ENCODE assay signal across 29 mouse cellular contexts in the genomic region with DNA sequence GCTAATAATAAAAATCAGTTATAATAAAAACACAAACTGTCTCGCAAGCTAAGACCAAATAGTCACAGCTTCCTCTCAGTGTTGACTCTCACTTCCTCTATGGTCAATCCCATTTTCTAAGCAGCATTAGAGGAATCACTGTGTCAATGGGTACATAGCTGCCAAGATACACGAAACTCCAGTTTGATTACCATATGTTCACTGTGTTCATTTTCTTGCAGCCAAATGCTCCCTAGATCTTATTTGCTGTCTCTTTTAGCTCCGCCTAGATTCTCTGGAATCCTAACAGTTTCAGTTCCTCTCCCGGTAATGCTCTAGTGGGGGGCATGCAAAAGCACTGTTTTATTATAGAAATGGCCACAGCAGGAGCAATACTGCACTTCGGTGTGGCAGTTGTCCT.
DNase-seq lines count a peak whose midpoint lies in the region; ATAC-seq and TF ChIP-seq lines count a peak whose summit lies in the region.
"Had no signal": no experiment of that assay in that cellular context is flagged by ENCODE, and none has a peak within 500 bp of the region (broad histone marks: within the 10 kb centered on the region; RNA-seq: fewer than 3 reads in every experiment).

No protein-coding gene starts in this region.

- no peak for TF ChIP-seq RAD21 in CH12.LX (IDR thresholded peaks at IDR 0.05; ENCODE audit: low read depth, low read length)

- no peaks in the 10 kb centered on the region for H3K79me2 ChIP-seq in CH12.LX (replicated peaks; ENCODE audit: control insufficient read depth, extremely low read depth, insufficient read depth, poor library complexity, severe bottlenecking)

- H3K27ac ChIP-seq in heart, embryonic 11.5 days (ENCODE audit: low read depth, low read length): no peak overlapping the region
- H3K27ac ChIP-seq in CH12.LX (ENCODE audit: insufficient read depth, low read depth): no peak overlapping the region
- H3K27ac ChIP-seq in forebrain, postnatal 0 days (ENCODE audit: low read depth, low read length): no peak overlapping the region
- H3K27ac ChIP-seq: embryonic facial prominence, embryonic 10.5 days; embryonic facial prominence, embryonic 15.5 days; gastrocnemius, adult 2 months; hindbrain, embryonic 10.5 days; kidney, embryonic 15.5 days; limb, embryonic 10.5 days; limb, embryonic 15.5 days; liver, embryonic 15.5 days; midbrain, embryonic 12.5 days; neural tube, embryonic 13.5 days had no signal

- no peak overlapping the region for H3K9ac ChIP-seq in heart, embryonic 11.5 days (ENCODE audit: low read depth, low read length)
- no peak overlapping the region for H3K9ac ChIP-seq in CH12.LX (ENCODE audit: insufficient read depth, low read depth)
- H3K9ac ChIP-seq in forebrain, postnatal 0 days: no peak overlapping the region
- H3K9ac ChIP-seq: embryonic facial prominence, embryonic 15.5 days; kidney, embryonic 15.5 days; limb, embryonic 15.5 days; liver, embryonic 15.5 days; lung, embryonic 14.5 days; midbrain, embryonic 12.5 days; neural tube, embryonic 13.5 days had no signal

- no peaks in the 10 kb centered on the region for H3K9me3 ChIP-seq in heart, embryonic 11.5 days (replicated peaks; ENCODE audit: control insufficient read depth, low read length)
- H3K9me3 ChIP-seq in CH12.LX (replicated peaks; ENCODE audit: low read length): no peaks in the 10 kb centered on the region
- no peaks in the 10 kb centered on the region for H3K9me3 ChIP-seq in forebrain, postnatal 0 days (ENCODE audit: low read length)
- H3K9me3 ChIP-seq: embryonic facial prominence, embryonic 10.5 days; embryonic facial prominence, embryonic 15.5 days; G1E; hindbrain, embryonic 10.5 days; kidney, embryonic 15.5 days; limb, embryonic 10.5 days; limb, embryonic 15.5 days; liver, embryonic 15.5 days; midbrain, embryonic 12.5 days; neural tube, embryonic 13.5 days had no signal

- H3K27me3 ChIP-seq in heart, embryonic 11.5 days (ENCODE audit: control insufficient read depth, insufficient read depth, low read length): no peaks in the 10 kb centered on the region
- H3K27me3 ChIP-seq in CH12.LX (replicated peaks): no peaks in the 10 kb centered on the region
- no peaks in the 10 kb centered on the region for H3K27me3 ChIP-seq in forebrain, postnatal 0 days (ENCODE audit: insufficient read depth, low read length)
- H3K27me3 ChIP-seq: embryonic facial prominence, embryonic 15.5 days; limb, embryonic 15.5 days; liver, embryonic 15.5 days; midbrain, embryonic 12.5 days; neural tube, embryonic 13.5 days had no signal

- no peak for TF ChIP-seq POLR2A in CH12.LX (IDR thresholded peaks at IDR 0.05; ENCODE audit: low read depth, low read length)

- H3K4me2 ChIP-seq in heart, embryonic 11.5 days: no peak overlapping the region
- peak overlapping the region; percentile 87 for H3K4me2 ChIP-seq in CH12.LX (ENCODE audit: insufficient read depth, low read depth, poor library complexity, severe bottlenecking)
- no peak overlapping the region for H3K4me2 ChIP-seq in forebrain, postnatal 0 days (ENCODE audit: low read depth)
- H3K4me2 ChIP-seq: embryonic facial prominence, embryonic 15.5 days; kidney, embryonic 15.5 days; limb, embryonic 15.5 days; liver, embryonic 15.5 days; lung, embryonic 14.5 days; midbrain, embryonic 12.5 days; neural tube, embryonic 13.5 days had no signal

- peak; percentile 78 for TF ChIP-seq EP300 in CH12.LX (IDR thresholded peaks at IDR 0.05; ENCODE audit: low read length)

- H3K4me3 ChIP-seq in heart, embryonic 11.5 days (ENCODE audit: low read depth, low read length): no peak overlapping the region
- H3K4me3 ChIP-seq in CH12.LX (replicated peaks in 1 of 3; ENCODE audit: low read depth in 2 of 3, low read length in 2 of 3, poor library complexity in 1 of 3): no peak overlapping the region
- no peak overlapping the region for H3K4me3 ChIP-seq in forebrain, postnatal 0 days (ENCODE audit: low read depth, low read length)
- H3K4me3 ChIP-seq: embryonic facial prominence, embryonic 10.5 days; embryonic facial prominence, embryonic 15.5 days; gastrocnemius, adult 2 months; hindbrain, embryonic 10.5 days; kidney, embryonic 15.5 days; limb, embryonic 10.5 days; limb, embryonic 15.5 days; liver, embryonic 15.5 days; midbrain, embryonic 12.5 days; neural tube, embryonic 13.5 days had no signal

- WGBS in heart, embryonic 11.5 days (ENCODE audit: insufficient replicate concordance): 81% methylated on average over 5 of the region's 5 CpGs
- WGBS in forebrain, postnatal 0 days: 43% methylated on average over 5 of the region's 5 CpGs

- no peaks in the 10 kb centered on the region for H3K4me1 ChIP-seq in heart, embryonic 11.5 days (ENCODE audit: control insufficient read depth, insufficient read depth, low read length)
- H3K4me1 ChIP-seq in CH12.LX (ENCODE audit: control insufficient read depth in 1 of 2, insufficient read depth in 2 of 2): peaks cover 2 to 18% of the 10 kb centered on the region in 2 experiments; a peak in 3 of 4 replicates
- H3K4me1 ChIP-seq in forebrain, postnatal 0 days (ENCODE audit: insufficient read depth): no peaks in the 10 kb centered on the region
- H3K4me1 ChIP-seq: embryonic facial prominence, embryonic 10.5 days; embryonic facial prominence, embryonic 15.5 days; hindbrain, embryonic 10.5 days; kidney, embryonic 15.5 days; limb, embryonic 10.5 days; limb, embryonic 15.5 days; liver, embryonic 15.5 days; midbrain, embryonic 12.5 days had no signal

- no peak for ATAC-seq in heart, embryonic 11.5 days (replicated peaks; ENCODE audit: insufficient number of reproducible peaks, low FRiP score, low TSS enrichment)
- ATAC-seq in forebrain, postnatal 0 days: peak; percentile 52; the same call in 1 of the 2 replicates
- ATAC-seq: intestine, postnatal 0 days had no signal

- TF ChIP-seq CTCF in CH12.LX (conservative IDR thresholded peaks at IDR 0.05 in 1 of 2, IDR thresholded peaks at IDR 0.05 in 1 of 2; ENCODE audit: low read depth in 2 of 2, low read length in 2 of 2): no peak
- no peak for TF ChIP-seq CTCF in forebrain, postnatal 0 days (IDR thresholded peaks at IDR 0.05; ENCODE audit: low read depth)

- in situ Hi-C loops in CH12.LX (cut with MboI; ENCODE audit: low pct_ligation_motif_present, low pct_unique_long_range_greater_than_20kb, low sequenced_read_pairs): no loop called here

- dilution Hi-C loops in CH12.LX (cut with MboI; ENCODE audit: extremely low pct_ligation_motif_present, extremely low pct_unique_long_range_greater_than_20kb, low sequenced_read_pairs): no loop called here

- peak; percentile 85 for DNase-seq in heart, adult 11 months
- DNase-seq in A20 (ENCODE audit: low read depth, low spot score) (peak; percentile 85), CH12.LX (ENCODE audit: extremely low read depth) (peak; percentile 37)
- DNase-seq in forebrain, postnatal 0 days: peak; percentile 40
- DNase-seq in adrenal gland, postnatal 10 days: no peak
- DNase-seq in retina, embryonic 14.5 days (ENCODE audit: low spot score): no peak
- DNase-seq in right cerebral cortex, postnatal 4 days: no peak
- DNase-seq: adrenal gland, adult 8-10 months; gastrocnemius, adult 2 months; gastrocnemius, postnatal 36 days; heart, postnatal 14 days; kidney, postnatal 25 days; lung, embryonic 14.5 days; lung, postnatal 14 days; retina, postnatal 1 day; right cerebral cortex, postnatal 14 days; thymus, postnatal 14 days had no signal

- no peaks in the 10 kb centered on the region for H3K36me3 ChIP-seq in heart, embryonic 11.5 days (ENCODE audit: control insufficient read depth, insufficient read depth, low read length)
- H3K36me3 ChIP-seq in CH12.LX (replicated peaks in 1 of 2; ENCODE audit: control insufficient read depth in 1 of 2, insufficient read depth in 1 of 2, low read length in 1 of 2): no peaks in the 10 kb centered on the region
- no peaks in the 10 kb centered on the region for H3K36me3 ChIP-seq in forebrain, postnatal 0 days (ENCODE audit: insufficient read depth)
- H3K36me3 ChIP-seq: embryonic facial prominence, embryonic 10.5 days; embryonic facial prominence, embryonic 15.5 days; G1E; hindbrain, embryonic 10.5 days; kidney, embryonic 15.5 days; limb, embryonic 10.5 days; limb, embryonic 15.5 days; liver, embryonic 15.5 days; midbrain, embryonic 12.5 days; neural tube, embryonic 13.5 days had no signal

TF ChIP-seq in CH12.LX, 34 proteins besides CTCF, POLR2A, EP300 and RAD21:
- TF ChIP-seq USF2 (conservative IDR thresholded peaks at IDR 0.05; ENCODE audit: low read depth, low read length): no peak
- no peak for TF ChIP-seq HCFC1 (IDR thresholded peaks at IDR 0.05; ENCODE audit: low read depth, low read length)
- TF ChIP-seq RCOR1 (conservative IDR thresholded peaks at IDR 0.05; ENCODE audit: low read depth, low read length): peak; percentile 56; the same call in 1 of the 2 replicates
- TF ChIP-seq CHD2 (IDR thresholded peaks at IDR 0.05; ENCODE audit: low read length): 0 out of 2 replicates have a peak, but pooled peaks have one; percentile 23
- no peak for TF ChIP-seq E2F4 (IDR thresholded peaks at IDR 0.05; ENCODE audit: insufficient replicate concordance, low read depth, low read length)
- TF ChIP-seq MAFK (IDR thresholded peaks at IDR 0.05; ENCODE audit: insufficient replicate concordance, low read length): no peak
- TF ChIP-seq MYC (IDR thresholded peaks at IDR 0.05; ENCODE audit: low read depth, low read length): no peak
- TF ChIP-seq GABPA (IDR thresholded peaks at IDR 0.05; ENCODE audit: insufficient replicate concordance, low read depth, low read length): no peak
- TF ChIP-seq ETS1 (conservative IDR thresholded peaks at IDR 0.05; ENCODE audit: low read depth, low read length): no peak
- no peak for TF ChIP-seq UBTF (IDR thresholded peaks at IDR 0.05; ENCODE audit: low read depth, low read length)
- no peak for TF ChIP-seq USF1 (IDR thresholded peaks at IDR 0.05; ENCODE audit: low read depth, low read length)
- TF ChIP-seq ZMIZ1 (IDR thresholded peaks at IDR 0.05; ENCODE audit: low read depth, low read length): no peak
- no peak for TF ChIP-seq BHLHE40 (IDR thresholded peaks at IDR 0.05; ENCODE audit: low read depth, low read length)
- TF ChIP-seq MAX (IDR thresholded peaks at IDR 0.05; ENCODE audit: low read length): no peak
- TF ChIP-seq MEF2A (IDR thresholded peaks at IDR 0.05; ENCODE audit: borderline replicate concordance, low read depth, low read length): no peak
- no peak for TF ChIP-seq TCF12 (IDR thresholded peaks at IDR 0.05; ENCODE audit: low read depth, low read length)
- TF ChIP-seq POLR2AphosphoS2 (IDR thresholded peaks at IDR 0.05; ENCODE audit: low read depth, low read length): no peak
- no peak for TF ChIP-seq MAZ (IDR thresholded peaks at IDR 0.05; ENCODE audit: low read depth, low read length)
- TF ChIP-seq ELF1 (IDR thresholded peaks at IDR 0.05; ENCODE audit: low read depth, low read length): no peak
- TF ChIP-seq IRF4 (IDR thresholded peaks at IDR 0.05; ENCODE audit: low read depth, low read length): peak; percentile 81
TF ChIP-seq in CH12.LX: peak in this region for 3.

Comparison
In these comparisons a context has a peak if more than half of its experiments do, and no peak if none do; other contexts are left out.
1. DNase-seq: peak in heart, adult 11 months (single experiment), A20 (single experiment), CH12.LX (single experiment) and forebrain, postnatal 0 days (single experiment); none in adrenal gland, postnatal 10 days (single experiment), retina, embryonic 14.5 days (single experiment) and right cerebral cortex, postnatal 4 days (single experiment).